Mouse (Mus musculus): ENCODE results near the gene Catsperg1. TPM values are rescaled to one million over a fixed set of nuclear protein-coding genes. Genes with fewer than 3 reads are reported as not detected.

Gene Catsperg1
- polyA plus RNA-seq, 2 experiments: 0.45 TPM; not detected in 1

- no peaks in the 10 kb centered on the region for H3K36me3 ChIP-seq (replicated peaks; ENCODE audit: control insufficient read depth, insufficient read depth, low read depth)
- H3K4me2 ChIP-seq (ENCODE audit: low read depth): peak within 1 kb of the TSS; percentile 99
- ATAC-seq (ENCODE audit: insufficient read depth): peak; percentile 84
- H3K9ac ChIP-seq (replicated peaks): peak within 1 kb of the TSS; percentile 73
- peak within 1 kb of the TSS; percentile 62 to 83 for H3K4me3 ChIP-seq (ENCODE audit: insufficient read depth in 1 of 2, low read depth in 2 of 2, low read length in 2 of 2)
- DNase-seq (ENCODE audit: low read depth in 3 of 3, low spot score in 3 of 3): peak; percentile 50 to 66 (median 62)
- no peak within 1 kb of the TSS; the same call in 1 of the 2 replicates for H3K27ac ChIP-seq
- H3K4me1 ChIP-seq (replicated peaks; ENCODE audit: control insufficient read depth in 2 of 2, insufficient read depth in 2 of 2, low read length in 1 of 2): peaks cover 0 to 7% of the 10 kb centered on the region in 2 experiments; a peak in 2 of 4 replicates
- 2% methylated on average over 62 of the region's 68 CpGs for WGBS (ENCODE audit: insufficient replicate concordance)
- TF ChIP-seq EP300 (IDR thresholded peaks at IDR 0.05; ENCODE audit: low read depth): no peak
- TF ChIP-seq CTCF (IDR thresholded peaks at IDR 0.05; ENCODE audit: low read depth): peak; percentile 53
- no peaks in the 10 kb centered on the region; the same call in 1 of the 2 replicates for H3K9me3 ChIP-seq (ENCODE audit: control insufficient read depth, low read length)
- H3K27me3 ChIP-seq (ENCODE audit: control insufficient read depth, insufficient read depth, low read length): peaks cover 7% of the 10 kb centered on the region
Observed at GRCm38 (mm10) chr7:29155838-29156782, 57.7 kb downstream of the Catsperg1 start, which contains the start of gene Fam98c. Gene Fam98c, minus strand, starts transcription at chr7:29156234.

- 8% methylated on average over 37 of the region's 37 CpGs for WGBS (ENCODE audit: insufficient replicate concordance)
- H3K9me3 ChIP-seq (ENCODE audit: control insufficient read depth, low read length): no peaks in the 10 kb centered on the region; the same call in 1 of the 2 replicates
- DNase-seq (ENCODE audit: low read depth in 3 of 3, low spot score in 3 of 3) (peak; percentile 70 to 76 (median 71)), ATAC-seq (ENCODE audit: insufficient read depth) (peak; percentile 88)
- no peaks in the 10 kb centered on the region for H3K36me3 ChIP-seq (replicated peaks; ENCODE audit: control insufficient read depth, insufficient read depth, low read depth)
- peaks cover 0 to 7% of the 10 kb centered on the region in 2 experiments; a peak in 2 of 4 replicates for H3K4me1 ChIP-seq (replicated peaks; ENCODE audit: control insufficient read depth in 2 of 2, insufficient read depth in 2 of 2, low read length in 1 of 2)
- H3K9ac ChIP-seq (replicated peaks): peak overlapping the region; percentile 73
- H3K27me3 ChIP-seq (ENCODE audit: control insufficient read depth, insufficient read depth, low read length): peaks cover 7% of the 10 kb centered on the region
- no peak overlapping the region for H3K27ac ChIP-seq
- TF ChIP-seq CTCF (IDR thresholded peaks at IDR 0.05; ENCODE audit: low read depth) (no peak), EP300 (IDR thresholded peaks at IDR 0.05; ENCODE audit: low read depth) (no peak)
- peak overlapping the region; percentile 62 to 83 for H3K4me3 ChIP-seq (ENCODE audit: insufficient read depth in 1 of 2, low read depth in 2 of 2, low read length in 2 of 2)
- H3K4me2 ChIP-seq (ENCODE audit: low read depth): peak overlapping the region; percentile 99
Observed at GRCm38 (mm10) chr7:29155196-29155837, 58.5 kb downstream of the Catsperg1 start.

GRCm38 (mm10) chr7:29154018-29154720 is 59.7 kb downstream of the Catsperg1 start:
- no peak overlapping the region for H3K4me2 ChIP-seq (ENCODE audit: low read depth)
- H3K27me3 ChIP-seq (ENCODE audit: control insufficient read depth, insufficient read depth, low read length): peaks cover 6% of the 10 kb centered on the region
- H3K36me3 ChIP-seq (replicated peaks; ENCODE audit: control insufficient read depth, insufficient read depth, low read depth): no peaks in the 10 kb centered on the region
- DNase-seq (ENCODE audit: low read depth in 3 of 3, low spot score in 3 of 3) (no peak), ATAC-seq (ENCODE audit: insufficient read depth) (no peak)
- no peak overlapping the region for H3K27ac ChIP-seq
- TF ChIP-seq CTCF (IDR thresholded peaks at IDR 0.05; ENCODE audit: low read depth) (peak; percentile 26; the same call in 1 of the 2 replicates), EP300 (IDR thresholded peaks at IDR 0.05; ENCODE audit: low read depth) (no peak)
- H3K9ac ChIP-seq (replicated peaks): no peak overlapping the region
- 84% methylated on average over 14 of the region's 14 CpGs for WGBS (ENCODE audit: insufficient replicate concordance)
- peaks cover 0 to 7% of the 10 kb centered on the region in 2 experiments; a peak in 2 of 4 replicates for H3K4me1 ChIP-seq (replicated peaks; ENCODE audit: control insufficient read depth in 2 of 2, insufficient read depth in 2 of 2, low read length in 1 of 2)
- H3K9me3 ChIP-seq (ENCODE audit: control insufficient read depth, low read length): no peaks in the 10 kb centered on the region; the same call in 1 of the 2 replicates
- no peak overlapping the region for H3K4me3 ChIP-seq (ENCODE audit: insufficient read depth in 1 of 2, low read depth in 2 of 2, low read length in 2 of 2)

- TF ChIP-seq CTCF (IDR thresholded peaks at IDR 0.05; ENCODE audit: low read depth): no peak
- no peak for TF ChIP-seq EP300 (IDR thresholded peaks at IDR 0.05; ENCODE audit: low read depth)
- WGBS (ENCODE audit: insufficient replicate concordance): 58% methylated on average over 10 of the region's 10 CpGs
- no peak for DNase-seq (ENCODE audit: low read depth in 3 of 3, low spot score in 3 of 3)
- Histone ChIP-seq H3K9ac (replicated peaks) (no peak overlapping the region), H3K4me3 (ENCODE audit: insufficient read depth in 1 of 2, low read depth in 2 of 2, low read length in 2 of 2) (no peak overlapping the region), H3K4me2 (ENCODE audit: low read depth) (no peak overlapping the region), H3K27ac (no peak overlapping the region), H3K27me3 (ENCODE audit: control insufficient read depth, insufficient read depth, low read length) (no peaks in the 10 kb centered on the region), H3K36me3 (replicated peaks; ENCODE audit: control insufficient read depth, insufficient read depth, low read depth) (no peaks in the 10 kb centered on the region), H3K4me1 (replicated peaks; ENCODE audit: control insufficient read depth in 2 of 2, insufficient read depth in 2 of 2, low read length in 1 of 2) (peaks cover 0 to 4% of the 10 kb centered on the region in 2 experiments; a peak in 2 of 4 replicates), H3K9me3 (ENCODE audit: control insufficient read depth, low read length) (no peaks in the 10 kb centered on the region; the same call in 1 of the 2 replicates)
- no peak for ATAC-seq (ENCODE audit: insufficient read depth)
Observed at GRCm38 (mm10) chr7:29151486-29151885, 62.3 kb downstream of the Catsperg1 start.

Data from liver, embryonic 14.5 days (tissue).